In the genomic region with DNA sequence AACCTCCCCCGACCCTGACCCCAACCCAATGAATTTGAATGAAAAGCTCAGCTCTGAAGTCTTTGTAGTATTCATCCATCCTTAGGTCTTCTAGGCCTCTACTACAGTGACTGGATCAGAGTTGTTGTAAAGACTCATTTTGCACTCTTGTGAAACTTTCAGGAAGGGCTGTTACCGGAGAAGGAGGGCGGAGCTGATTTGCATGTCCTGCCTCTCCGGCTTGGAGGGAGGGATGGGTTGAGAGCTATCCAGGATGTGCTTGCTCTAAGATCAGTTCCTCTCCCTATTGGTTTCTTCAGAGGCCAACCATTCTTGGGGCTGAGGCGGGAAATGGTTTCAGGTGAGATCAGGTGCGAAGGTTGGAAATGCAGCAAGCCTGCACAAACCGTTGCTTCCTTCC, we compare ENCODE assay signal across 14 mouse cellular contexts. TPM values are rescaled to one million over a fixed set of nuclear protein-coding genes. Genes with fewer than 3 reads are reported as not detected.
DNase-seq lines count a peak whose midpoint lies in the region; ATAC-seq and TF ChIP-seq lines count a peak whose summit lies in the region.
"Had no signal": no experiment of that assay in that cellular context is flagged by ENCODE, and none has a peak within 500 bp of the region (broad histone marks: within the 10 kb centered on the region; RNA-seq: fewer than 3 reads in every experiment).

No protein-coding gene starts in this region.

- peak overlapping the region; percentile 4; the same call in 1 of the 2 replicates for H3K27ac ChIP-seq in midbrain, embryonic 10.5 days (replicated peaks)
- H3K27ac ChIP-seq in midbrain, embryonic 13.5 days = no peak overlapping the region
- H3K27ac ChIP-seq in limb, embryonic 14.5 days (replicated peaks; ENCODE audit: low read depth, low read length) = no peak overlapping the region
- no peak overlapping the region for H3K27ac ChIP-seq in liver, embryonic 11.5 days (ENCODE audit: low read depth, low read length)
- H3K27ac ChIP-seq: forebrain, embryonic 15.5 days had no signal

- no peak overlapping the region for H3K4me3 ChIP-seq in midbrain, embryonic 10.5 days
- H3K4me3 ChIP-seq in midbrain, embryonic 13.5 days (replicated peaks) = no peak overlapping the region
- H3K4me3 ChIP-seq in limb, embryonic 14.5 days (replicated peaks; ENCODE audit: low read length) = no peak overlapping the region
- H3K4me3 ChIP-seq in liver, embryonic 11.5 days (ENCODE audit: low read depth, low read length) = no peak overlapping the region
- H3K4me3 ChIP-seq: forebrain, embryonic 15.5 days had no signal

- H3K9me3 ChIP-seq in midbrain, embryonic 10.5 days (replicated peaks) = no peaks in the 10 kb centered on the region
- H3K9me3 ChIP-seq in midbrain, embryonic 13.5 days = no peaks in the 10 kb centered on the region
- H3K9me3 ChIP-seq in limb, embryonic 14.5 days (ENCODE audit: control insufficient read depth, low read length) = no peaks in the 10 kb centered on the region
- no peaks in the 10 kb centered on the region for H3K9me3 ChIP-seq in liver, embryonic 11.5 days (ENCODE audit: control insufficient read depth, low read length)
- H3K9me3 ChIP-seq: forebrain, embryonic 15.5 days had no signal

- H3K36me3 ChIP-seq in midbrain, embryonic 10.5 days = no peaks in the 10 kb centered on the region
- H3K36me3 ChIP-seq in midbrain, embryonic 13.5 days = no peaks in the 10 kb centered on the region
- no peaks in the 10 kb centered on the region for H3K36me3 ChIP-seq in limb, embryonic 14.5 days (ENCODE audit: control insufficient read depth, insufficient read depth, low read length)
- H3K36me3 ChIP-seq in liver, embryonic 11.5 days (ENCODE audit: control insufficient read depth, insufficient read depth, low read length) = no peaks in the 10 kb centered on the region
- H3K36me3 ChIP-seq: forebrain, embryonic 15.5 days had no signal

- 44% methylated on average over 7 of the region's 7 CpGs for WGBS in midbrain, embryonic 10.5 days
- 55% methylated on average over 7 of the region's 7 CpGs for WGBS in midbrain, embryonic 13.5 days
- WGBS in limb, embryonic 14.5 days = 28% methylated on average over 7 of the region's 7 CpGs
- WGBS in liver, embryonic 11.5 days = 34% methylated on average over 7 of the region's 7 CpGs

- no peaks in the 10 kb centered on the region for H3K27me3 ChIP-seq in midbrain, embryonic 10.5 days (ENCODE audit: low read depth, poor library complexity, severe bottlenecking)
- H3K27me3 ChIP-seq in midbrain, embryonic 13.5 days = no peaks in the 10 kb centered on the region
- no peaks in the 10 kb centered on the region for H3K27me3 ChIP-seq in limb, embryonic 14.5 days (ENCODE audit: control insufficient read depth, insufficient read depth, low read length)
- H3K27me3 ChIP-seq in liver, embryonic 11.5 days (replicated peaks; ENCODE audit: control insufficient read depth, insufficient read depth, low read length) = no peaks in the 10 kb centered on the region
- H3K27me3 ChIP-seq: forebrain, embryonic 15.5 days; Patski had no signal

- no peak for TF ChIP-seq POLR2A in limb, embryonic 14.5 days (IDR thresholded peaks at IDR 0.05; ENCODE audit: borderline replicate concordance, extremely low read depth, insufficient read depth, insufficient read length)

- intact Hi-C loops in left cerebral cortex, postnatal 36 days (cut with DNase I) = no loop called here

- DNase-seq in adrenal gland, adult 2 months = peak; percentile 84
- DNase-seq in adrenal gland, adult 18-20 months (ENCODE audit: low spot score in 2 of 2) = no peak
- no peak for DNase-seq in midbrain, embryonic 10.5 days (ENCODE audit: low spot score)
- peak; percentile 63 for DNase-seq in embryo, embryonic 10.5 days (ENCODE audit: low spot score)
- peak; percentile 23 for DNase-seq in limb, embryonic 14.5 days (ENCODE audit: low spot score)
- no peak for DNase-seq in left cerebral cortex, postnatal 36 days (ENCODE audit: low spot score in 2 of 2)
- no peak for DNase-seq in liver, embryonic 11.5 days (ENCODE audit: low spot score)
- DNase-seq: lung, adult 2 months; right cerebral cortex, postnatal 4 days had no signal

- H3K4me1 ChIP-seq in midbrain, embryonic 10.5 days = peaks cover 36% of the 10 kb centered on the region
- peaks cover 16% of the 10 kb centered on the region for H3K4me1 ChIP-seq in midbrain, embryonic 13.5 days (replicated peaks)
- peaks cover 8% of the 10 kb centered on the region; the same call in 1 of the 2 replicates for H3K4me1 ChIP-seq in limb, embryonic 14.5 days (ENCODE audit: control insufficient read depth, insufficient read depth, low read length)
- H3K4me1 ChIP-seq in liver, embryonic 11.5 days (replicated peaks; ENCODE audit: control insufficient read depth, insufficient read depth, low read length) = peaks cover 3% of the 10 kb centered on the region; the same call in 1 of the 2 replicates

- H3K9ac ChIP-seq in midbrain, embryonic 13.5 days (replicated peaks) = no peak overlapping the region
- H3K9ac ChIP-seq in limb, embryonic 14.5 days (ENCODE audit: low read depth, low read length, severe bottlenecking) = no peak overlapping the region
- H3K9ac ChIP-seq in liver, embryonic 11.5 days (ENCODE audit: low read depth, low read length) = no peak overlapping the region
- H3K9ac ChIP-seq: forebrain, embryonic 15.5 days had no signal

- no peak for ATAC-seq in midbrain, embryonic 13.5 days
- no peak for ATAC-seq in limb, embryonic 14.5 days (ENCODE audit: low FRiP score, low read depth)
- ATAC-seq in liver, embryonic 11.5 days (replicated peaks; ENCODE audit: low FRiP score) = no peak
- ATAC-seq: forebrain, embryonic 15.5 days; midbrain, embryonic 16.5 days; Patski had no signal

- H3K4me2 ChIP-seq in midbrain, embryonic 13.5 days (replicated peaks) = no peak overlapping the region
- 0 out of 2 replicates have a peak overlapping the region, but pooled peaks have one; percentile 13 for H3K4me2 ChIP-seq in limb, embryonic 14.5 days (replicated peaks; ENCODE audit: low read depth, low read length, severe bottlenecking)
- H3K4me2 ChIP-seq in liver, embryonic 11.5 days = no peak overlapping the region
- H3K4me2 ChIP-seq: forebrain, embryonic 15.5 days had no signal

RNA-seq across cellular contexts. Expression of a gene that starts 4.8 kb away (rescaled TPM):
- total RNA-seq in adrenal gland, adult 2 months (2021) = 1,000 to 10,000 TPM; 6,621 to 7,422 TPM
- polyA plus RNA-seq in adrenal gland, adult 2 months (2012; rRNA removed) = 1,463 and 1,873 TPM in 2 replicates
- 1,000 to 10,000 TPM; 6,431 to 6,741 TPM for total RNA-seq in adrenal gland, adult 18-20 months (2021)
- polyA plus RNA-seq in midbrain, embryonic 10.5 days (2016; fragmentation: Nextera tagmentation; extraction: Ambion mirVana) = 0.07 and 0.09 TPM in 2 replicates
- polyA plus RNA-seq in midbrain, embryonic 13.5 days (2015; fragmentation: Nextera tagmentation; extraction: Ambion mirVana) = 0.30 and 0.38 TPM in 2 replicates
- 3.3 and 3.5 TPM in 2 replicates for polyA plus RNA-seq in limb, embryonic 14.5 days (2012; rRNA removed)
- polyA plus RNA-seq in limb, embryonic 14.5 days (2014; fragmentation: Nextera tagmentation; extraction: Ambion mirVana) = 4.5 and 5.7 TPM in 2 replicates
- total RNA-seq in left cerebral cortex, postnatal 36 days (2021) = 1 to 10 TPM; 3.9 to 5.6 TPM
- 0.10 TPM in 1 of 2 replicates, not detected in the other for polyA plus RNA-seq in liver, embryonic 11.5 days (2014; fragmentation: Nextera tagmentation; extraction: Ambion mirVana)
- total RNA-seq: heart, postnatal 25 days had no signal

RNA-seq across cellular contexts. Expression of a gene that starts 52.6 kb away (rescaled TPM):
- 1 to 10 TPM; 1.5 to 1.8 TPM for total RNA-seq in adrenal gland, adult 2 months (2021)
- polyA plus RNA-seq in adrenal gland, adult 2 months (2012; rRNA removed) = 2.0 and 2.6 TPM in 2 replicates
- total RNA-seq in adrenal gland, adult 18-20 months (2021) = 1 to 10 TPM; 1.1 to 1.5 TPM
- 15.2 TPM in 2 replicates for polyA plus RNA-seq in midbrain, embryonic 10.5 days (2016; fragmentation: Nextera tagmentation; extraction: Ambion mirVana)
- polyA plus RNA-seq in midbrain, embryonic 13.5 days (2015; fragmentation: Nextera tagmentation; extraction: Ambion mirVana) = 8.1 and 9.9 TPM in 2 replicates
- 22.0 and 33.8 TPM in 2 replicates for polyA plus RNA-seq in limb, embryonic 14.5 days (2012; rRNA removed)
- 13.1 and 16.6 TPM in 2 replicates for polyA plus RNA-seq in limb, embryonic 14.5 days (2014; fragmentation: Nextera tagmentation; extraction: Ambion mirVana)
- 1 to 10 TPM; 5.6 to 7.3 TPM for total RNA-seq in left cerebral cortex, postnatal 36 days (2021)
- 5.9 and 7.2 TPM in 2 replicates for polyA plus RNA-seq in liver, embryonic 11.5 days (2014; fragmentation: Nextera tagmentation; extraction: Ambion mirVana)

Comparison
In these comparisons a context has a peak if more than half of its experiments do, and no peak if none do; other contexts are left out.
1. DNase-seq: peak in adrenal gland, adult 2 months (single experiment), embryo, embryonic 10.5 days (single experiment) and limb, embryonic 14.5 days (single experiment); none in adrenal gland, adult 18-20 months (0 of 2), midbrain, embryonic 10.5 days (single experiment), left cerebral cortex, postnatal 36 days (0 of 2) and liver, embryonic 11.5 days (single experiment).
2. RNA of a gene that starts 4.8 kb away (polyA plus RNA-seq): 1,463 to 1,873 TPM in adrenal gland, adult 2 months; 3.3 to 5.7 TPM in limb, embryonic 14.5 days, 0.30 to 0.38 TPM in midbrain, embryonic 13.5 days, 0.07 to 0.09 TPM in midbrain, embryonic 10.5 days and 0.10 TPM in liver, embryonic 11.5 days; every median in the first group is over 100 times any median in the second.